Mouse (Mus musculus) small intestine, adult 2 months (tissue): ENCODE results near the gene Muc3.

Experiments
- CTCF ChIP-seq: fragments of 200-500 bp; IDR thresholded peaks from 2 replicates; pipeline ENCODE4 v1.5.1; 2012; ENCODE audit warnings: low read depth, mild to moderate bottlenecking, control low read depth, inconsistent platforms, low read length, moderate library complexity, mixed read lengths; ENCODE audit not compliant: insufficient replicate concordance, insufficient read length; ENCODE audit errors: extremely low read depth
- POLR2A ChIP-seq: fragments of 200-500 bp; IDR thresholded peaks from 2 replicates; pipeline ENCODE4 v1.6.1; 2012; ENCODE audit warnings: low read depth, mild to moderate bottlenecking, control low read depth, inconsistent platforms, low read length, moderate library complexity

- TF ChIP-seq CTCF (no peak), POLR2A (no peak)
Observed at GRCm38 (mm10) chr5:137098418-137098817, 50.7 kb downstream of the Muc3 start.
